Mouse (Mus musculus): ENCODE data around the gene Ear1. TPM values are rescaled to one million over a fixed set of nuclear protein-coding genes. Genes with fewer than 3 reads are reported as not detected.
A peak's percentile ranks its signal among the peaks of the same experiment; 100 is the strongest.
"Not testable (repeated sequence)": the region's sequence is repeated elsewhere in the genome, so short reads cannot be mapped to it uniquely, and the experiment has no call there.

Ear1 gene
- total RNA-seq (2021): not detected

DNA sequence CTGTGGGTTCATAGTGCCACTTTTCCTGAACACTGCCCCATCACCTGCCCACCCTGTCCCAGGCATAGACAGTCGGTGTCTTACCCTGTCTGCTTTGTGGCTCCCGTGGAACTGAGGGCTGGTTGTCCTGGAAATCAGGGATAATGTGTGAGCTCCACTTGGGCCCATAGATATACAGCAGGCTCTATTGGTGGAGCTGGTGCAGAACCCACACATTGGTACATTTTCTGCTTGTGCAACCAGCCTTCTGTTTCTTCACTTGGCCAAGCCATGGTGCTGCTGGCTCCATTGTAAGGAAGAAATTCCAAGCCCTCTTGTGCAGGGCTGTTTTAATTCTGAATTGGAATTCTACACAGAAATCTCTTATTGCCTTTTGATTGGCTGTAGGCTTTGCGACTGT is at the start of gene Ear1:
Gene Ear1, minus strand, starts transcription at position 101 of the 400 bp plus-strand sequence.
- intact Hi-C loops (cut with DNase I); DNase-seq (ENCODE audit: low spot score in 2 of 2): not testable (repeated sequence)

GRCm38 (mm10) chr14:43924688-43925403 is 49.5 kb upstream of the Ear1 start, which contains the start of gene Gm8113:
Gene Gm8113, plus strand, starts transcription at chr14:43925390.
- peak; percentile 6 to 35 for DNase-seq (ENCODE audit: low spot score in 2 of 2)
- intact Hi-C loops (cut with DNase I): not testable (repeated sequence)

DNA sequence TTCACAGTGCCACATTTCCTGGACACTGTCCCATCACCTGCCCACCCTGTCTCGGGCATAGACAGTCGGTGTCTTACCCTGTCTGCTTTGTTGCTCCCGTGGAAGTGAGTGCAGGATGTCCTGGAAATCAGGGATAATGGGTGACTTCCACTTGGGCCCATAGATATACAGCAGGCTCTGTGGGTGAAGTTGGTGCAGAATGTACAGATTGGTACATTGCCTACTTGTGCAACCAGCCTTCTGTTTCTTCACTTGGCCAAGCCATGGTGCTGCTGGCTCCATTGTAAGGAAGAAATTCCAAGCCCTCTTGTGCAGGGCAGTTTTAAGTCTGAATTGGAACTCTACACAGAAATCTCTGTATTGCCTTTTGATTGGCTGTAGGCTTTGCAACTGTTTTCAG is 48.1 kb upstream of the Ear1 start, which contains the start of gene Ear10:
Gene Ear10, minus strand, starts transcription at position 101 of the 400 bp plus-strand sequence.
- intact Hi-C loops (cut with DNase I); DNase-seq (ENCODE audit: low spot score in 2 of 2): not testable (repeated sequence)

DNA sequence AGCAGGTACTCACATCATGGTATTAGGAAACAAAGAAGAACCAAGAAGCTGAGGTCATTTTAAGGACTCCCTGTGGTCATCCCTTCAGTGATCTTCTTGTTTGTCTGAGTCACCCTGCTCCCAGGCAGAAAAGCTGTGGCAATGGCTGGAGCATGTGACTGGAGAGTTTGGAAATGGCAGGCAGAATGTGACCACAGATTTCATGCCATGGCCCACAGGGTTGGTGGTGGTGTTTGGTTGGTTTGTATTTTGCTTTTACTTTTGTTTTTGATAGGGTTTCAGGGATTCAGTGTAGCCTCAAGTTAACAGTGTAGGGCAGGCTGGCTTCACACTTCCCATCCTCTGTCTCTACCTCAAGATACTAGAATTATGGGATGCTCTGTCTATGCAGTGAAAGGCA is 42.9 kb upstream of the Ear1 start:
- intact Hi-C loops (cut with DNase I); DNase-seq (ENCODE audit: low spot score in 2 of 2): not testable (repeated sequence)

GRCm38 (mm10) chr14:43898577-43898976 is 23.3 kb upstream of the Ear1 start:
- DNase-seq (ENCODE audit: low spot score in 2 of 2); intact Hi-C loops (cut with DNase I): not testable (repeated sequence)

DNA sequence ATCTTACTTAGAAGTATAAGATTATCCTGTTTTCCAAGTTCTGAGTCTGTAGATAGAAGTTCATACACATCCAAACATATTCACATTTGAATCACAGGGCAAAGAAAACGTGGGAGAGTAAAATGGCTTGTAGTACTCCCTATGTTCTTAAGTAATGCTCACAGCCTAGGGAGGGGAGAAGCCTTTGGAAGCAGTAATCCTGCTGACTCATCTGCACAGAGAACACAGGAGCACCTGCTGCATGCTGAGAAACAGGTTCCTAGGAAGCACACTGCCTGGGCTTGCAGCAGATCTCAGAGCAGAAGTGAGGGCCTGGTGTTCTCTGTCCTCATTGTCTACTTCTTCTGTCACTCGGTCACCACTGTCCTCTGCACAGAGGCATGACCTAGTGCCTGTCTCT is 20.0 kb upstream of the Ear1 start:
- DNase-seq (ENCODE audit: low spot score in 2 of 2); intact Hi-C loops (cut with DNase I): not testable (repeated sequence)

GRCm38 (mm10) chr14:43891288-43891687 is 16.0 kb upstream of the Ear1 start:
- DNase-seq (ENCODE audit: low spot score in 2 of 2); intact Hi-C loops (cut with DNase I): not testable (repeated sequence)

DNA sequence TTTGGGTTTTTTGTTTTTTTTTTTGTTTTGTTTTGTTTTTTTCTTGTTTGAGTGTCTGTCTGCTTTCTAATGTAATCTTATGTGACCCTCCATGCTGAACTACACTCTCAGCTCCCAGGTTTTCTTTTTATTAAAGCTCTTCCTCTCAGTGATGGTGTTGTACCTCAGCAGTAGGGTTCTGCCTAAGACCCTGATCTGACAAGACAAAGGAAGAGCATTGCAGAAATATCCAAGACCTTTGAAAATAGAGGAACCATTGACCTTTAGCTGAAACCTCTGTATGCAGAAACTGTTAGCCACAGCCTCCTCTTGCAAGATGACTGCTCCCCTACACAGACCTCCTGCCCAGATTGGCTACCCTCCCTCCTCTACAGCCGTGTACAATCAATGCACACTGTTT is 10.9 kb upstream of the Ear1 start:
- DNase-seq (ENCODE audit: low spot score in 2 of 2); intact Hi-C loops (cut with DNase I): not testable (repeated sequence)

DNA sequence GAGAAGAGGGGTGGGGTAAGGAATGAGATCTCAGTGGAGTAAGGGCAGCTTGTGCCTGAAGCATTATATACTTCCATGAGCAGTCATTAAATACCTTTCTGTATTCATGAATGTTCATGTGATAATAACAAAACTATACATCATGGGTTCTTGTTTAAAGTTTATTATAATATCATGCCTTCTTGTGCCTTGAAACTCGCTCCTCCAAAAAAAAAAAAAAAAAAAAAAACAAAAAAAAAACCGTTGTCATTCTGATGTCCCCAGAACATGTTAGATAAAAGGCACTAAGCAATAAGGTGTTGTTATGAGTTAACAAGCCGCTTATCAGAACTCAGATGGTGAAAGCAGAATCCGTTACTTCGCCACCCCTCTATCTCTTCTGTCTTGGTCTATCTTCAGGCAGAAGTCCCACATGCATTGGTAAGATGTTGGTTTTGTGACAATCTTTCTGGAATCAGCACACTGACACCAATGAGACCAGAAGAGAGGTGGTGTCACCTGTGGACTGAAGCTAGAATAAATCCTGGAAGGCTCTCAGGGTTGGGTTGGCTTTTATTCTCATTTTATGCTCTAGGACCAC is 4.7 kb upstream of the Ear1 start:
- intact Hi-C loops (cut with DNase I); DNase-seq (ENCODE audit: low spot score in 2 of 2): not testable (repeated sequence)

DNA sequence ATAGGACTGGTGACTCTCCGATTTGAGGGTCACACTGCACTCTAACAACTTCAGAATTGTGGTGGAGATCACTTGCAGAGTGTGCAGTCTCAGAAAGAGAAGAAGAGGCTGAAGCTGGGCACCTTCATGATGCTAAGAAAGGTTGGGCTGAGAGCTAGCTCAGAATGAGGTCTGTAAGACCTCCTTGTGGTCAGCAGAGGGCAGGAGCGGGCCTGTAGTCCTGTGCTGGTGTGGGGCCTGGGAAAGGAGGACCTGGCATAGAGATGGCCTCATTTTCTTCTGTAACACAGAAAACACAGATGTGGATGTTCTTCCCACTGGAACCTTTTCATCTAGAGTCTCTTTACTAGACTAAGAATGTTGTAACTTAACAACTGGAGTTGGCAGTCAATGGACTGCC is 2.5 kb upstream of the Ear1 start:
- intact Hi-C loops (cut with DNase I): not testable (repeated sequence)

GRCm38 (mm10) chr14:43874862-43875261 is 455 bp downstream of the Ear1 start:
- intact Hi-C loops (cut with DNase I); DNase-seq (ENCODE audit: low spot score in 2 of 2): not testable (repeated sequence)

More for the DNA sequence above, 2.5 kb upstream of the Ear1 start:
- not testable (repeated sequence) for DNase-seq (ENCODE audit: low spot score in 2 of 2)

GRCm38 (mm10) chr14:43860522-43860921 is 14.8 kb downstream of the Ear1 start:
- peak; percentile 5 to 10 for DNase-seq (ENCODE audit: low spot score in 2 of 2)
- intact Hi-C loops (cut with DNase I): not testable (repeated sequence)

- intact Hi-C loops (cut with DNase I); DNase-seq (ENCODE audit: low spot score in 2 of 2): not testable (repeated sequence)
Measured at GRCm38 (mm10) chr14:43859465-43859864, 15.9 kb downstream of the Ear1 start.

DNA sequence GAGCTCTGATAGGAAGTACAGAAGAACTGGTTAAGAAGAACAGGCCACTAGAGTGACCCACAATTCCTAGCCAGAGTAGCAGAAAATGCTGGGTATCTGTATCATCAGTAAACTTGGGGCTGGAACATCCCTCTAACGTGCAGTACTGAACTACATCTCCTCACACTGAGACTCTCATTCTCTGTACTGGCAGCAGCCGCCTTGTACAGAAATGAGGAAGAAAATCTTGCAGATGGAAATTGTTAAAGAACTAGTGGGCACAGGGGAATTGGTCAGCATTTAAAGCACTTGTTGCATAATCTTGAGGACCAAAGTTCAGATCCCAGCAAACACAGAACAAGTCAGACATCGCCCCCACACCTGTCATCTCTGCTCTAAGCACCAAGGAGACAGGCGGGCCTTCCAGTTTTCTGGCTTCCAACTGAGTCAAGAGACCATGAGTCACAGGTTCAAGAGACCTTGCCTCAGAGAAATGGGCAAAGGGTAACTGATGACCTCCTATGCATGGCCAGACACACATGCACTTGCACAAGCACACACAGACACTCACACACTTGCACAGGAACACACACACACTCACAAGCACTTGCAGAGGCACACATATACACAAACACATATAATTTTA is 31.3 kb downstream of the Ear1 start:
- DNase-seq (ENCODE audit: low spot score in 2 of 2); intact Hi-C loops (cut with DNase I): not testable (repeated sequence)

GRCm38 (mm10) chr14:43840976-43841375 is 34.3 kb downstream of the Ear1 start:
- DNase-seq (ENCODE audit: low spot score in 2 of 2); intact Hi-C loops (cut with DNase I): not testable (repeated sequence)

DNA sequence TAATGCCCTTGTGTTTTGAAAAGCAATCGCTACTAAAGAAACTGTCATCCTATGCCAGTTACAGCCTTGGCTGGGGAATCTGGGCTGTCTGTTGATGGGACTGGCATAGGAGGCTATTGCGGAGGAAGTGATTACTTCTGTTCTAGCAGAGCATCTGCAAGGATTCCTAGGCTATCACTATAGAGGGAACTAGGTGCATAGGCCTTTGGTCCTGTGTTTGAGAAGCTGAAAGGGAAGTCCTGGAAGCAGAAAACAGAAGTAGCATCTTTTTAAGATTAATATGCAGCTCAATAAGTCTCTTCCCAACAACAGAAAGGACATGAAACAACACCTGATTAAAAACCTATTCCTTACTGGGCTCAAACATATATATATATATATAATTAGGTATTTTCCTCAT is 40.0 kb downstream of the Ear1 start:
- DNase-seq (ENCODE audit: low spot score in 2 of 2); intact Hi-C loops (cut with DNase I): not testable (repeated sequence)

GRCm38 (mm10) chr14:43830385-43830784 is 44.9 kb downstream of the Ear1 start:
- DNase-seq (ENCODE audit: low spot score in 2 of 2); intact Hi-C loops (cut with DNase I): not testable (repeated sequence)

GRCm38 (mm10) chr14:43824176-43824575 is 51.1 kb downstream of the Ear1 start:
- intact Hi-C loops (cut with DNase I); DNase-seq (ENCODE audit: low spot score in 2 of 2): not testable (repeated sequence)

DNA sequence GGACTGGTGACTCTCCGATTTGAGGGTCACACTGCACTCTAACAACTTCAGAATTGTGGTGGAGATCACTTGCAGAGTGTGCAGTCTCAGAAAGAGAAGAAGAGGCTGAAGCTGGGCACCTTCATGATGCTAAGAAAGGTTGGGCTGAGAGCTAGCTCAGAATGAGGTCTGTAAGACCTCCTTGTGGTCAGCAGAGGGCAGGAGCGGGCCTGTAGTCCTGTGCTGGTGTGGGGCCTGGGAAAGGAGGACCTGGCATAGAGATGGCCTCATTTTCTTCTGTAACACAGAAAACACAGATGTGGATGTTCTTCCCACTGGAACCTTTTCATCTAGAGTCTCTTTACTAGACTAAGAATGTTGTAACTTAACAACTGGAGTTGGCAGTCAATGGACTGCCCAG is 53.4 kb downstream of the Ear1 start:
- not testable (repeated sequence) for DNase-seq (ENCODE audit: low spot score in 2 of 2)

DNA sequence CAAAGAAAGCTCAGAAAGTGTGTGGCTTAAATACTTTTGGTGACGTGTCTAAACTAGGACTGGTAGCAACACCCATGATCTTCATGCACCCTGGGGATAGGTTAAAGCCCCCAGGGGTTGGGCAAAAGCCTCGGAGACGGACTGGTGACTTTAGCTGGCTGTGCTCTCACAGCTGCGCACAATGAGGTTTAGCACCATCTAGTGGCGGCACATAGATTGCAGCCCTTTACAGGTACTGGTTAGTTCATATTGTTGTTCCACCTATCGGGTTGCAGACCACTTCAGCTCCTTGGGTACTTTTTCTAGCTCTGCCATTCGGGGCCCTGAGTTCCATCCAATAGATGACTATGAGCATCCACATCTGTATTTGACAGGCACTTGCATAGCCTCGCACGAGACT is 62.9 kb downstream of the Ear1 start:
- intact Hi-C loops (cut with DNase I): not testable (repeated sequence)
- DNase-seq (ENCODE audit: low spot score in 2 of 2): peak; percentile 21 to 32

More for the DNA sequence above, 53.4 kb downstream of the Ear1 start:
- intact Hi-C loops (cut with DNase I): not testable (repeated sequence)

Measured in left cerebral cortex, postnatal 36 days (tissue).